Mouse (Mus musculus): Measurements from ENCODE around the gene Cic. TPM values are rescaled to one million over a fixed set of nuclear protein-coding genes. Genes with fewer than 3 reads are reported as not detected.

Cic gene
- 270 and 297 TPM in 2 replicates for polyA plus RNA-seq (2012; rRNA removed)

GRCm38 (mm10) chr7:25267301-25267750, at the start of gene Cic:
Gene Cic (plus strand): TSS chr7:25267704.
- Histone ChIP-seq H3K4me3 (ENCODE audit: control insufficient read depth, insufficient read depth, low read length) (peak within 1 kb of the TSS; percentile 77), H3K36me3 (ENCODE audit: control insufficient read depth, insufficient read depth, low read length) (no peaks in the 10 kb centered on the region), H3K27me3 (ENCODE audit: control insufficient read depth, insufficient read depth, low read length) (no peaks in the 10 kb centered on the region), H3K27ac (ENCODE audit: control insufficient read depth, insufficient read depth, low read length) (peak within 1 kb of the TSS; percentile 84), H3K4me1 (replicated peaks; ENCODE audit: control insufficient read depth, insufficient read depth, low read length) (peaks cover 26% of the 10 kb centered on the region)
- WGBS = under 1% methylated on average over 29 of the region's 29 CpGs
- TF ChIP-seq CTCF (IDR thresholded peaks at IDR 0.05; ENCODE audit: borderline replicate concordance, control insufficient read depth, extremely low read depth, insufficient read depth, low read length, poor library complexity) (0 out of 2 replicates have a peak, but pooled peaks have one; percentile 34), POLR2A (IDR thresholded peaks at IDR 0.05; ENCODE audit: control insufficient read depth, extremely low read depth, insufficient read depth, low read length, poor library complexity) (peak; percentile 16; the same call in 1 of the 2 replicates)
- DNase-seq = peak; percentile 99

GRCm38 (mm10) chr7:25218705-25219415, 48.6 kb upstream of the Cic start:
- TF ChIP-seq POLR2A (IDR thresholded peaks at IDR 0.05; ENCODE audit: control insufficient read depth, extremely low read depth, insufficient read depth, low read length, poor library complexity) (no peak), CTCF (IDR thresholded peaks at IDR 0.05; ENCODE audit: borderline replicate concordance, control insufficient read depth, extremely low read depth, insufficient read depth, low read length, poor library complexity) (no peak)
- peak overlapping the region; percentile 45 for H3K27ac ChIP-seq (ENCODE audit: control insufficient read depth, insufficient read depth, low read length)
- peaks cover 33% of the 10 kb centered on the region for H3K4me1 ChIP-seq (replicated peaks; ENCODE audit: control insufficient read depth, insufficient read depth, low read length)
- H3K4me3 ChIP-seq (ENCODE audit: control insufficient read depth, insufficient read depth, low read length) = peak overlapping the region; percentile 87
- H3K27me3 ChIP-seq (ENCODE audit: control insufficient read depth, insufficient read depth, low read length) = no peaks in the 10 kb centered on the region
- H3K36me3 ChIP-seq (ENCODE audit: control insufficient read depth, insufficient read depth, low read length) = no peaks in the 10 kb centered on the region
- WGBS = under 1% methylated on average over 53 of the region's 53 CpGs
- DNase-seq = peak; percentile 66

- H3K4me3 ChIP-seq (ENCODE audit: control insufficient read depth, insufficient read depth, low read length) = peak overlapping the region; percentile 87
- TF ChIP-seq POLR2A (IDR thresholded peaks at IDR 0.05; ENCODE audit: control insufficient read depth, extremely low read depth, insufficient read depth, low read length, poor library complexity) (no peak), CTCF (IDR thresholded peaks at IDR 0.05; ENCODE audit: borderline replicate concordance, control insufficient read depth, extremely low read depth, insufficient read depth, low read length, poor library complexity) (no peak)
- H3K4me1 ChIP-seq (replicated peaks; ENCODE audit: control insufficient read depth, insufficient read depth, low read length) = peaks cover 29% of the 10 kb centered on the region
- peak overlapping the region; percentile 45 for H3K27ac ChIP-seq (ENCODE audit: control insufficient read depth, insufficient read depth, low read length)
- under 1% methylated on average over 16 of the region's 16 CpGs for WGBS
- DNase-seq = no peak
- peaks cover 4% of the 10 kb centered on the region; the same call in 1 of the 2 replicates for H3K36me3 ChIP-seq (ENCODE audit: control insufficient read depth, insufficient read depth, low read length)
- no peaks in the 10 kb centered on the region for H3K27me3 ChIP-seq (ENCODE audit: control insufficient read depth, insufficient read depth, low read length)
Measured at GRCm38 (mm10) chr7:25219416-25219750, 48.1 kb upstream of the Cic start.

GRCm38 (mm10) chr7:25219756-25220456, 47.6 kb upstream of the Cic start:
- Histone ChIP-seq H3K36me3 (ENCODE audit: control insufficient read depth, insufficient read depth, low read length) (peaks cover 8% of the 10 kb centered on the region; the same call in 1 of the 2 replicates), H3K27ac (ENCODE audit: control insufficient read depth, insufficient read depth, low read length) (peak overlapping the region; percentile 47), H3K27me3 (ENCODE audit: control insufficient read depth, insufficient read depth, low read length) (no peaks in the 10 kb centered on the region), H3K4me1 (replicated peaks; ENCODE audit: control insufficient read depth, insufficient read depth, low read length) (peaks cover 29% of the 10 kb centered on the region), H3K4me3 (ENCODE audit: control insufficient read depth, insufficient read depth, low read length) (peak overlapping the region; percentile 87)
- 3% methylated on average over 31 of the region's 31 CpGs for WGBS
- peak; percentile 96 for DNase-seq
- peak; percentile 55; the same call in 1 of the 2 replicates for TF ChIP-seq POLR2A (IDR thresholded peaks at IDR 0.05; ENCODE audit: control insufficient read depth, extremely low read depth, insufficient read depth, low read length, poor library complexity)
- 0 out of 2 replicates have a peak, but pooled peaks have one; percentile 45 for TF ChIP-seq CTCF (IDR thresholded peaks at IDR 0.05; ENCODE audit: borderline replicate concordance, control insufficient read depth, extremely low read depth, insufficient read depth, low read length, poor library complexity)

- peaks cover 15% of the 10 kb centered on the region for H3K36me3 ChIP-seq (ENCODE audit: control insufficient read depth, insufficient read depth, low read length)
- H3K4me1 ChIP-seq (replicated peaks; ENCODE audit: control insufficient read depth, insufficient read depth, low read length) = peaks cover 29% of the 10 kb centered on the region
- peak; percentile 30 for DNase-seq
- TF ChIP-seq CTCF (IDR thresholded peaks at IDR 0.05; ENCODE audit: borderline replicate concordance, control insufficient read depth, extremely low read depth, insufficient read depth, low read length, poor library complexity) = no peak
- TF ChIP-seq POLR2A (IDR thresholded peaks at IDR 0.05; ENCODE audit: control insufficient read depth, extremely low read depth, insufficient read depth, low read length, poor library complexity) = no peak
- H3K27ac ChIP-seq (ENCODE audit: control insufficient read depth, insufficient read depth, low read length) = peak within 1 kb of the TSS; percentile 68
- no peaks in the 10 kb centered on the region for H3K27me3 ChIP-seq (ENCODE audit: control insufficient read depth, insufficient read depth, low read length)
- peak within 1 kb of the TSS; percentile 87 for H3K4me3 ChIP-seq (ENCODE audit: control insufficient read depth, insufficient read depth, low read length)
- 2% methylated on average over 20 of the region's 20 CpGs for WGBS
Measured at GRCm38 (mm10) chr7:25220457-25221101, 46.9 kb upstream of the Cic start, which contains the start of gene Dedd2. Gene Dedd2 (minus strand): TSS chr7:25220615.

Measured in thymus, adult 2 months (tissue).